Mouse (Mus musculus) brown adipose tissue, adult 24 weeks (tissue): ENCODE measurements around the gene Gm14419. TPM values are rescaled to one million over a fixed set of nuclear protein-coding genes. Genes with fewer than 3 reads are reported as not detected.
"Not testable (repeated sequence)": the region's sequence is repeated elsewhere in the genome, so short reads cannot be mapped to it uniquely, and the experiment has no call there.

Experiments used
- H3K27ac ChIP-seq: fragments of 200-500 bp; replicated peaks from 2 replicates; pipeline ENCODE4 v1.5.1; 2012; ENCODE audit warnings: low read depth, mild to moderate bottlenecking, low read length
- H3K4me1 ChIP-seq: fragments of 200-500 bp; 2 replicates; pipeline ENCODE4 v1.6.1; 2012; ENCODE audit warnings: low read length, mixed read lengths; ENCODE audit not compliant: control insufficient read depth, insufficient read depth, insufficient read length
- H3K4me3 ChIP-seq: fragments of 200-500 bp; 2 replicates; pipeline ENCODE4 v1.5.1; 2012; ENCODE audit warnings: low read depth, mild to moderate bottlenecking, low read length, moderate library complexity; ENCODE audit not compliant: insufficient read depth
- polyA plus RNA-seq: library from polyadenylated mRNA; stranded (reverse); fragments of >200 nt; gene quantifications from 2 replicates; pipeline ENCODE4 v1.2.4, GENCODE M21; 2012; ENCODE audit not compliant: missing spikeins, insufficient read depth, insufficient read length

The Gm14419 gene
- 16.1 and 24.1 TPM in 2 replicates for polyA plus RNA-seq

DNA sequence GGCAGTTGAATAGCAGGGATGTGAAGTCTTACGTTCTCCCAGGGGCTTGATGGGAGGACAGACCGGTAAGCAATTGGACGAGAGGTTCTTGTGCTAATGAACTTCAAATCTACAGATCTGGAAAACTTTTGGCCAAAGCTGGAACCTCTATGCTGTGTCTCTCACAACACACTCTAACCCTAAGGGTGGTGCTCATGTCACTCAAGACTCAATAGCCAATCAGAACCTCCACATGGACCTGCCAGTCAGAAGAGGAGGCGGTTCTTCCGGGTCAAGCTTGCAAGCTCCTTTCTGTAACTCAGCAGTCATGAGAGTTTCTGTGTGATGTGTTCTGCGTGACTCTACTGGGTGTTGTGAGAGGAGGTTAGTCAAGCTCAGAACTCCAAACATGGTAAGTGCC is at the start of gene Gm14419:
TSS of gene Gm14419 (plus strand) at position 301 of the 400 bp plus-strand sequence.
- H3K27ac ChIP-seq, H3K4me3 ChIP-seq, H3K4me1 ChIP-seq: not testable (repeated sequence)

Other genes with a start within 250 kb of the Gm14419 start
- gene Gm14295, start 202.3 kb upstream of the Gm14419 start, polyA plus RNA-seq = 11.8 and 14.9 TPM in 2 replicates
- gene Gm14408, start 169.8 kb upstream of the Gm14419 start, polyA plus RNA-seq = not detected in 2 replicates
- 9.2 and 13.1 TPM in 2 replicates for gene Gm14296, start 73.1 kb upstream of the Gm14419 start, polyA plus RNA-seq
- gene Gm14401, start 73.4 kb downstream of the Gm14419 start, polyA plus RNA-seq = 0.96 and 3.9 TPM in 2 replicates
- 3.0 and 5.8 TPM in 2 replicates for gene Gm14410, start 205.5 kb downstream of the Gm14419 start, polyA plus RNA-seq